Mouse (Mus musculus) forebrain, embryonic 11.5 days (tissue): ENCODE data around the gene Entpd6. TPM values are rescaled to one million over a fixed set of nuclear protein-coding genes. Genes with fewer than 3 reads are reported as not detected.

Experiments
- ATAC-seq: fragments of 200-750 bp; cut with Nextera tagmentation; replicated peaks from 2 replicates; pipeline ENCODE4 v1.8.0; 2017; ENCODE audit warnings: moderate TSS enrichment; ENCODE audit not compliant: low FRiP score
- DNase-seq: peaks from one replicate; pipeline ENCODE4 v3.0.0-alpha.2; 2017; ENCODE audit warnings: low spot score
- H3K27ac ChIP-seq: fragments of 300-500 bp; sonication (generic); 2 replicates; pipeline ENCODE4 v1.5.1; 2014; ENCODE audit warnings: low read depth, low read length
- H3K27me3 ChIP-seq: fragments of 300-500 bp; sonication (generic); 2 replicates; pipeline ENCODE4 v1.6.1; 2014; ENCODE audit warnings: mild to moderate bottlenecking, low read length, mixed read lengths; ENCODE audit not compliant: control insufficient read depth, insufficient read depth
- H3K36me3 ChIP-seq: fragments of 300-500 bp; sonication (generic); 2 replicates; pipeline ENCODE4 v1.6.1; 2014; ENCODE audit warnings: mild to moderate bottlenecking, low read length, moderate library complexity, mixed read lengths; ENCODE audit not compliant: control insufficient read depth, insufficient read depth
- H3K4me1 ChIP-seq: fragments of 300-500 bp; sonication (generic); replicated peaks from 2 replicates; pipeline ENCODE4 v1.6.1; 2014; ENCODE audit warnings: low read length, mixed read lengths; ENCODE audit not compliant: control insufficient read depth, insufficient read depth
- H3K4me2 ChIP-seq: fragments of 300-500 bp; sonication (generic); 2 replicates; pipeline ENCODE4 v1.6.1; 2014; ENCODE audit warnings: low read depth, mild to moderate bottlenecking, low read length, moderate library complexity, mixed read lengths; ENCODE audit not compliant: severe bottlenecking
- H3K4me3 ChIP-seq: fragments of 300-500 bp; sonication (generic); 2 replicates; pipeline ENCODE4 v1.5.1; 2014; ENCODE audit warnings: low read depth, low read length
- H3K9ac ChIP-seq: fragments of 300-500 bp; sonication (generic); 2 replicates; pipeline ENCODE4 v1.6.1; 2014; ENCODE audit warnings: low read length
- H3K9me3 ChIP-seq: fragments of 300-500 bp; sonication (generic); 2 replicates; pipeline ENCODE4 v1.6.1; 2016; ENCODE audit warnings: low read length, mixed read lengths; ENCODE audit not compliant: control insufficient read depth
- WGBS: fragments of 180-500 bp; shearing (Covaris S2); extraction: QIAGEN DNeasy Blood & Tissue Kit; methylation state at CpG from one replicate; pipeline ENCODE4 v1.1.7; 2014; 5-methylcytosine and 5-hydroxymethylcytosine counted together
- polyA plus RNA-seq: library from polyadenylated mRNA; unstranded; fragments of >200 nt; fragmentation: Nextera tagmentation; extraction: Ambion mirVana; gene quantifications from 2 replicates; pipeline ENCODE4 v1.2.1, GENCODE M21; 2014

Entpd6 gene
- polyA plus RNA-seq, 1 experiment from 2014 or later, result 27.0 TPM

- Histone ChIP-seq H3K4me1 (no peaks in the 10 kb centered on the region), H3K4me3 (no peak overlapping the region), H3K36me3 (no peaks in the 10 kb centered on the region), H3K9me3 (no peaks in the 10 kb centered on the region), H3K27me3 (no peaks in the 10 kb centered on the region), H3K27ac (no peak overlapping the region), H3K9ac (no peak overlapping the region), H3K4me2 (no peak overlapping the region)
- no peak for ATAC-seq
- WGBS, result 91% methylated on average over 5 of the region's 5 CpGs
- no peak for DNase-seq
Observed at GRCm38 (mm10) chr2:150800616-150801015, 51.8 kb downstream of the Entpd6 start.

GRCm38 (mm10) chr2:150803035-150803434 is 54.2 kb downstream of the Entpd6 start:
- Histone ChIP-seq H3K4me2 (no peak overlapping the region), H3K36me3 (no peaks in the 10 kb centered on the region), H3K27ac (no peak overlapping the region), H3K9me3 (no peaks in the 10 kb centered on the region), H3K27me3 (no peaks in the 10 kb centered on the region), H3K4me3 (no peak overlapping the region), H3K4me1 (no peaks in the 10 kb centered on the region), H3K9ac (no peak overlapping the region)
- DNase-seq, result no peak
- ATAC-seq, result no peak
- WGBS, result 91% methylated on average over 1 of the region's 1 CpGs

- Histone ChIP-seq H3K36me3 (no peaks in the 10 kb centered on the region; the same call in 1 of the 2 replicates), H3K9ac (no peak overlapping the region), H3K27me3 (no peaks in the 10 kb centered on the region), H3K9me3 (no peaks in the 10 kb centered on the region), H3K4me3 (no peak overlapping the region), H3K4me2 (no peak overlapping the region), H3K27ac (no peak overlapping the region), H3K4me1 (no peaks in the 10 kb centered on the region)
- DNase-seq (no peak), ATAC-seq (0 out of 2 replicates have a peak, but pooled peaks have one; percentile 11)
- WGBS, result 85% methylated on average over 6 of the region's 6 CpGs
Observed at GRCm38 (mm10) chr2:150808381-150808780, 59.5 kb downstream of the Entpd6 start.

GRCm38 (mm10) chr2:150808812-150809211 is 60.0 kb downstream of the Entpd6 start:
- H3K9me3 ChIP-seq, result no peaks in the 10 kb centered on the region
- no peaks in the 10 kb centered on the region for H3K27me3 ChIP-seq
- WGBS, result 97% methylated on average over 6 of the region's 6 CpGs
- H3K27ac ChIP-seq, result no peak overlapping the region
- H3K9ac ChIP-seq, result no peak overlapping the region
- H3K36me3 ChIP-seq, result no peaks in the 10 kb centered on the region; the same call in 1 of the 2 replicates
- H3K4me3 ChIP-seq, result no peak overlapping the region
- no peak for DNase-seq
- H3K4me1 ChIP-seq, result no peaks in the 10 kb centered on the region
- no peak overlapping the region for H3K4me2 ChIP-seq
- no peak for ATAC-seq

- Histone ChIP-seq H3K36me3 (peaks cover under 1% of the 10 kb centered on the region; the same call in 1 of the 2 replicates), H3K4me3 (no peak overlapping the region), H3K27ac (no peak overlapping the region), H3K4me1 (no peaks in the 10 kb centered on the region), H3K9ac (no peak overlapping the region), H3K9me3 (no peaks in the 10 kb centered on the region), H3K4me2 (no peak overlapping the region), H3K27me3 (no peaks in the 10 kb centered on the region)
- ATAC-seq, result no peak
- WGBS, result 87% methylated on average over 5 of the region's 5 CpGs
- DNase-seq, result no peak
Observed at GRCm38 (mm10) chr2:150810603-150811002, 61.8 kb downstream of the Entpd6 start.

- no peak overlapping the region for H3K9ac ChIP-seq
- no peak for ATAC-seq
- no peak overlapping the region for H3K27ac ChIP-seq
- WGBS, result 93% methylated on average over 6 of the region's 6 CpGs
- H3K36me3 ChIP-seq, result peaks cover 3% of the 10 kb centered on the region; the same call in 1 of the 2 replicates
- no peak for DNase-seq
- H3K9me3 ChIP-seq, result no peaks in the 10 kb centered on the region
- H3K4me1 ChIP-seq, result no peaks in the 10 kb centered on the region
- no peak overlapping the region for H3K4me3 ChIP-seq
- no peaks in the 10 kb centered on the region for H3K27me3 ChIP-seq
- H3K4me2 ChIP-seq, result no peak overlapping the region
Observed at GRCm38 (mm10) chr2:150812816-150813215, 64.0 kb downstream of the Entpd6 start.

- no peak overlapping the region for H3K4me2 ChIP-seq
- H3K27me3 ChIP-seq, result no peaks in the 10 kb centered on the region
- DNase-seq (no peak), ATAC-seq (no peak)
- H3K4me1 ChIP-seq, result no peaks in the 10 kb centered on the region
- H3K27ac ChIP-seq, result no peak overlapping the region
- peaks cover 5% of the 10 kb centered on the region; the same call in 1 of the 2 replicates for H3K36me3 ChIP-seq
- no peak overlapping the region for H3K4me3 ChIP-seq
- H3K9ac ChIP-seq, result no peak overlapping the region
- 93% methylated on average over 18 of the region's 18 CpGs for WGBS
- H3K9me3 ChIP-seq, result no peaks in the 10 kb centered on the region
Observed at GRCm38 (mm10) chr2:150816676-150817402, 68.0 kb downstream of the Entpd6 start.

GRCm38 (mm10) chr2:150818742-150819141 is 69.9 kb downstream of the Entpd6 start:
- H3K4me3 ChIP-seq, result no peak overlapping the region
- 94% methylated on average over 8 of the region's 8 CpGs for WGBS

GRCm38 (mm10) chr2:150820720-150821119 is 71.9 kb downstream of the Entpd6 start:
- 92% methylated on average over 8 of the region's 8 CpGs for WGBS
- Histone ChIP-seq H3K4me2 (no peak overlapping the region), H3K9ac (no peak overlapping the region), H3K4me3 (no peak overlapping the region), H3K27ac (no peak overlapping the region), H3K9me3 (no peaks in the 10 kb centered on the region), H3K36me3 (peaks cover 3% of the 10 kb centered on the region; the same call in 1 of the 2 replicates), H3K27me3 (no peaks in the 10 kb centered on the region), H3K4me1 (no peaks in the 10 kb centered on the region)
- DNase-seq, result no peak
- ATAC-seq, result no peak

More at GRCm38 (mm10) chr2:150818742-150819141, 69.9 kb downstream of the Entpd6 start:
- Histone ChIP-seq H3K27ac (no peak overlapping the region), H3K4me2 (no peak overlapping the region), H3K4me1 (no peaks in the 10 kb centered on the region), H3K27me3 (no peaks in the 10 kb centered on the region), H3K9ac (no peak overlapping the region), H3K9me3 (no peaks in the 10 kb centered on the region), H3K36me3 (peaks cover 5% of the 10 kb centered on the region; the same call in 1 of the 2 replicates)
- DNase-seq (no peak), ATAC-seq (no peak)
